Mouse (Mus musculus) right cerebral cortex, postnatal 36 days (tissue): ENCODE measurements around the gene St7.
A peak's percentile ranks its signal among the peaks of the same experiment; 100 is the strongest.

Source experiments
- DNase-seq, 2 experiments: peaks; one replicate each; pipeline ENCODE4 v3.0.0; 2022; ENCODE audit warnings: low spot score in 2 of 2, mixed read lengths in 1 of 2

St7 gene

GRCm38 (mm10) chr6:17947130-17947831, 254.5 kb downstream of the St7 start:
- no peak for DNase-seq

DNA sequence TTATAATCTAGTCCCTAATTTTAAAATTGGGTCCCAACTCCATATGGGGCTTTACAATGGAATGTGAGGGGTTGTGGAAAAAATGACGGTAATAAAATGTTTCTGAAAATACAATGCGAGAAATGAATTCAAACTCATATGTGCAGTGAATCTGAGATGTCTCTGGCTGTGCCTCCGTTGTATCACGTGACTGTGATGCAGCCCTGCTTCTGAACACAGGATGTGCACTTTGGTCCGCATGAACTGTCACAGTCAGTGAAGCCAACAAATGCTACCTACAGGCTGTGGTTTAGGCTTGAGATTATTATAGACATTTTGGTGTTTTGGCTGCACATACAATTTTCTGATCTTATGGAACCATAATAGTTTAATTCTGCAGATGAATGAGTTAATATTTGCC, 256.4 kb downstream of the St7 start:
- no peak for DNase-seq

- DNase-seq: no peak
Observed at GRCm38 (mm10) chr6:17951779-17952178, 259.0 kb downstream of the St7 start.

GRCm38 (mm10) chr6:17963455-17963854, 270.7 kb downstream of the St7 start:
- DNase-seq: no peak

GRCm38 (mm10) chr6:17968467-17969144, 275.9 kb downstream of the St7 start:
- no peak for DNase-seq

- no peak for DNase-seq
Observed at GRCm38 (mm10) chr6:17969815-17970214, 277.1 kb downstream of the St7 start.

DNA sequence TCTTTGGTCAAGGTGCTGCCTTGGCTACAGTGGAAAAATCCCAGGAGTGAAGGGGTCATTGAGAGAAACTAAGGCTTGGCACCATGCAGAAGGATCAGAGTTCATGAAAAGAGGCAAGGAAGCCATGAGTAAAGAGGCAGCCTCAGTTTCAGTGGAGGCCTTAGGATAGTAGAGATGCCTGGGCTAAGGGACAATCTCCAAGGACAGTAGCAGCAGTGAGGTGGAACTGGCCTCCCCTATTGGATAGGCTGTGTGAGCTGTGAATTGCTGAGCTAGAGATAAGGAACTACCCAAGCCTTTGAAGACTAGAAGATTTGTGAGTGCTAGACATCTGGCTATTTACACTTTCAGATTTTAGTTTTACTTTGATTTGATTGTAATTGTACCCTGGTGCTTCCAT, 278.7 kb downstream of the St7 start:
- no peak for DNase-seq

DNA sequence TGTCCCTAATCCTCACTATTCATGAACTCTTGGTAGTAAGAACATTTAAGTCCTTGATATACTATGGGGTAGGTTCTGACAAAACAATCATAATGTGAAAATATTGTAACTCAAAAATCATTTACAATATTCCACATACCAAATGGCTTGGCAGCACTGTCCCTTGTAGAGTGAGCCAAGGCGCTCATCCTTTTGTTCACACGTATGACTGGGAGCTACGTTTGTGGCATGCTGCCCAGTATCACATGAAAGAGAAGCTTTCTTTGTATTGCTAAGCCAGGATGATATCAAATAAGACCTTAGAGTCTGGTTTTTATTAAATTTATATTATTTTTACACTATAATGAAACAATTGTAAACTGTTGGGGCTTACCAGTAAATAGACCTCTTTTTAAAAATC, 281.7 kb downstream of the St7 start:
- no peak for DNase-seq

DNA sequence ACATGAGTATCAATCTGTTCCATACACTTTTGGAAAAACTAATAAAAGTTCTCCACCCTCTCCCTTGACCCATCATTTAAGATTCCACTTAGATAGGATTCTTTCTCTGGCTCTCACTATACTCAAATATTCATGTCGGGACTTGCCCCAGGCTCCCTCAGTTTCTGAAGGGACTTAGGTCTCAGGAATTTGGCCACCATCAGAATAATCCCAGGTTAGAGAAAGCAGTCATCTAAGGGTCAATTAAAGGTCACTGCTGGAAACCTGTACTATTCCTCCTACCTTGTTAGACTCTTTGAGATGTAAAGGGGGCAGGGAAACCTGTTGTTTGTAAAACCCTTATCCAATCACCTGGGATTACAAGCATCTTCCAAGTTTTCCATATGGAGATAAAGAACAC, 284.4 kb downstream of the St7 start:
- DNase-seq: no peak

GRCm38 (mm10) chr6:17978324-17978723, 285.6 kb downstream of the St7 start:
- DNase-seq: peak; percentile 6 to 11

DNA sequence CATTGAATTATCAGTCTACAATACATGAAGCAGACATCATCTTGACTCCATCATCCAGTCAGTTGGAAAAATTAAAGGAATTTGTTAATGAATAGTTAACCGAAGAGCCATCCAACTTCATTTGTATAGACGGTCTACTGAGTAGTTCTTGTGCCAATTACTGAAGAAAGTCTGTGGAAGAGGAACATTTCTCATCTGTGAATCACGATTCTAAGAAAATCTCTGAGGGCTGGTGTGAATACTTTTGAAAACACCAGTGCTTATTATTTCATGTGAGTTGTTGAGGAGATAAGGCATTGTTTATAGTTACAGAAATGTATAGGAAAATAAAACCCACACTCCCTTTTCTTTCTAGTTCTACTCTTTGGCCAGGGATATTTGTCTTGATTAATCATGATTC, 286.1 kb downstream of the St7 start:
- no peak for DNase-seq

DNA sequence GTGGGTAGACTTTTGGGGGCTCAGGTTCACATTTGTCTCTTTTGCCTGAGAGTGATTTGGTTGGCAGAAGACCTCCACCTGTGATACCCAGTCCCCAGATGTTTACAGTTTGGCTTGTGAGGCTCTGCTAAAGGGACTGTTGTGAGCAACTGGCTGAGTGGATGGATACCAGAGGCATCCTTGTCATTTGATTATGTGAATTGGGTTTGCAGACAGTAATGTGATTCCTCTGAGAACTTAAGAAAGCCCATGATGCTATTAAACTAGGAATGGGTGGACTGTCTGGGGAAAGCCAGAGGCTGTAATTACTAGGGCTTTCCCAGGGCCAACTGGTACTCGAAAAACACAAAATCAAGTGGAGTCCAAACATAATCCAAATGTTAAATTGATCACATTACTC, 286.6 kb downstream of the St7 start:
- no peak for DNase-seq

DNA sequence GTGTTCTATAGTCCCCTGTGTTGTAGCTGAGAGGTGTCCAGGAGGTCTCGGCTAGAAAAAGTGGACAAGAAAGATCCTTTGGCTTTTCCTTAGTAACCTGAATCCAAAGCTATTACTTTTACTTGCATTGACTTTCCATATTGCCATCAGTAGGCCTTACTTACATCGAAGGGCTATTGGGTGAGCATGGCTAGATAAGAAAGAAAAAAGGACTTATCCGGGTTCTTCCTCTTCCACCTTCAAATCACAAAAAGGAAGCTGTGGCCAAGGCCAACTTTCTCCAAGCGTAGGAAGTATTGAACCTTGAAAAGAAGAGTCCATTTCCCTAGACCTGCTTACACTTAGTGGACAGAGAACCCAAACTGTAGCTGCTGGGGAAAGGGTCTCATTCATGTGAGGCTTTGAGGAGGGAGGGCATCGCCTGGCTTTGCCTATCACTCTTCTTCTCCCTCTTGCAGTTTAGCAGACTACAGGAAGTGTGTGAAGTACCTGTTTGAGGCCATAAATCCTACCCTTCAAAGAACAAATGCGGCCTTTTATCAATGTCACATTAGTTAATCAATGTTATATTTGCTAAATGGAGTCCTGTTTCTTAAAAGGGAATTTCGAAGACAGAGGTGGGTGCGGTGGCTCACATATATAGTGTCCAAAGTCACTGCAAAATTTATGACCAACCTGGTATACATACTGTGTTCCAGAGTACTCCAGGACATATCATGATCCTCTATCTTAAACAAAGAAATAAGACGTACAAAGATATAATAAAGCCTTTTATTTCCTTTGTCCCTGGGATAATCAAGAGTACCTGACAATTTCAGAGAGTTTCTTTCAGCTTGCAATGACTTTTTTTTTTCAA, 297.7 kb downstream of the St7 start:
- DNase-seq: no peak

DNA sequence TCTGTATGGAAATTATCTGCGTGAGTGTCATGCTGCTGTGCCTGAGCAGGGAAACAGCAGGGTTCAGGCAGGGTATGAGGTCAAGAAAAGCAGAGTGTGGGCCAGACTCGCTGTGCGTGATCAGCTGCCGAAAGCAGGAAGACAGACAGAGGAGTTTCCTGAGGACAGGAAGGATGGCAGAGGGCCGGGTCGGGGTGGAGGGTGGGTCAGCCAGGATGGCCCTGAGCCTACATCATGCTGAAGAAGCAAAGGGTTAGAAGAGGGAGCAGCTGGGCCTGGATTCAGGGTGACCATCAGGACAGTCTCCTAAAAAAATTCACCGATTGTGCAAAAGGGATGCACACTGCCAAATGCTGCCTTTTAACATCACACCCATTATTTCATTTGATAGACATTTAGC, 298.9 kb downstream of the St7 start:
- no peak for DNase-seq
